In genomic region chr11:49712555-49713335, GRCm38 (mm10) we compare ENCODE assay signal across 8 mouse cellular contexts. TPM values are rescaled to one million over a fixed set of nuclear protein-coding genes. Genes with fewer than 3 reads are reported as not detected.
DNase-seq lines count a peak whose midpoint lies in the region; ATAC-seq lines count a peak whose summit lies in the region.

Cnot6 (minus strand) TSS chr11:49712723.

- 2% methylated on average over 54 of the region's 65 CpGs for WGBS in hindbrain, embryonic 11.5 days

- no peaks in the 10 kb centered on the region; the same call in 1 of the 2 replicates for H3K4me1 ChIP-seq in hindbrain, embryonic 11.5 days (replicated peaks; ENCODE audit: control insufficient read depth, insufficient read depth, low read length)

- H3K27me3 ChIP-seq in hindbrain, embryonic 11.5 days (ENCODE audit: control insufficient read depth, insufficient read depth, low read length), result no peaks in the 10 kb centered on the region

- H3K4me2 ChIP-seq in hindbrain, embryonic 11.5 days (replicated peaks; ENCODE audit: low read depth, low read length), result peak within 1 kb of the TSS; percentile 65

- ATAC-seq in hindbrain, embryonic 11.5 days (ENCODE audit: low FRiP score), result peak; percentile 96

- peak within 1 kb of the TSS; percentile 98 for H3K9ac ChIP-seq in hindbrain, embryonic 11.5 days (ENCODE audit: low read depth, low read length)

- peak within 1 kb of the TSS; percentile 93 for H3K27ac ChIP-seq in hindbrain, embryonic 11.5 days (ENCODE audit: low read depth, low read length)

- no peaks in the 10 kb centered on the region for H3K36me3 ChIP-seq in hindbrain, embryonic 11.5 days (ENCODE audit: control insufficient read depth, insufficient read depth, low read length)

- H3K9me3 ChIP-seq in hindbrain, embryonic 11.5 days (ENCODE audit: control insufficient read depth, low read length), result no peaks in the 10 kb centered on the region

- DNase-seq in Muller cell, postnatal 12 days (ENCODE audit: inconsistent ontology term), result peak; percentile 100
- DNase-seq in cerebellum, adult 9-11 months, result peak; percentile 98
- peak; percentile 93 to 98 for DNase-seq in frontal cortex, adult 2 months (ENCODE audit: extremely low spot score in 1 of 2, low spot score in 1 of 2)
- peak; percentile 99 for DNase-seq in hindbrain, embryonic 11.5 days (ENCODE audit: low spot score)
- DNase-seq in layer of hippocampus, postnatal 10 days (ENCODE audit: low spot score in 2 of 2), result peak; percentile 97 to 98
- DNase-seq in lung, postnatal 10 days, result peak; percentile 99
- DNase-seq in ovary, postnatal 36 days (ENCODE audit: low spot score), result peak; percentile 99
- peak; percentile 99 for DNase-seq in thymus, postnatal 25 days

- peak within 1 kb of the TSS; percentile 98 for H3K4me3 ChIP-seq in hindbrain, embryonic 11.5 days (ENCODE audit: low read depth, low read length)

RNA-seq across cellular contexts. Expression of gene Cnot6, which starts in this region (rescaled TPM):
- 35.1 and 36.4 TPM in 2 replicates for polyA plus RNA-seq in frontal cortex, adult 2 months (2012; rRNA removed)
- 60.5 and 65.3 TPM in 2 replicates for polyA plus RNA-seq in hindbrain, embryonic 11.5 days (2014; fragmentation: Nextera tagmentation; extraction: Ambion mirVana)
- total RNA-seq in layer of hippocampus, postnatal 10 days (2021), result 10 to 100 TPM; 49.8 to 51.1 TPM

Comparison
In these comparisons a context has a peak if more than half of its experiments do, and no peak if none do; other contexts are left out.
1. Peak in every context shown above with its lines: DNase-seq, ATAC-seq, H3K4me3 ChIP-seq and H3K27ac ChIP-seq.